Mouse (Mus musculus): ENCODE measurements around the gene Gm20388. TPM values are rescaled to one million over a fixed set of nuclear protein-coding genes. Genes with fewer than 3 reads are reported as not detected.
A peak's percentile ranks its signal among the peaks of the same experiment; 100 is the strongest.

Gm20388 gene
- polyA plus RNA-seq, 1 experiment from 2014 or later = 12.4 TPM

DNA sequence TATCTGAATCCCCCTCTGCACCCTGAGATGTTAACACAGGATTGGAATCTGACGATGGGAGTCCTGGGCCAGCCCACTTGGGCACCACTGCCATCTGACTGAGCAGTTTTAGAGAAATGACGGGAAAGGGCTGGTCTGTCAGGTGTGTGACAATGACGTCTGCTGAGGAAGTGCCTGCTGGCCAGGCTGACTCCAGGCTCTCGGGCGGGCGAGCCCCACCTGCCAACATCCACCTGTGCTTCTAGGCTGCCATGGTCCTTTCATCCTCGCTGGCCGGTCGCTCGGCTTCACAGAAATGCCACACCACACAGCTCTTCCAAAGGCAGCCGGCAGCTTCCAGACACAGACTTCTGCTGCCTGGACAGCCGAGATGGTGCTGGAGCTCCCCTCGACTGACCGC, 1689.2 kb downstream of the Gm20388 start:
- no peak overlapping the region for H3K4me2 ChIP-seq (ENCODE audit: low read length)
- no peak overlapping the region for H3K27ac ChIP-seq (ENCODE audit: low read depth, low read length)
- no peaks in the 10 kb centered on the region for H3K4me1 ChIP-seq (ENCODE audit: control insufficient read depth, insufficient read depth, low read depth, low read length)

GRCm38 (mm10) chr8:121602411-121602810, 1691.8 kb downstream of the Gm20388 start:
- H3K27ac ChIP-seq (ENCODE audit: low read depth, low read length) = no peak overlapping the region
- no peak overlapping the region for H3K4me2 ChIP-seq (ENCODE audit: low read length)
- no peaks in the 10 kb centered on the region for H3K9me3 ChIP-seq (ENCODE audit: control insufficient read depth, low read length)
- no peaks in the 10 kb centered on the region for H3K4me1 ChIP-seq (ENCODE audit: control insufficient read depth, insufficient read depth, low read depth, low read length)
- H3K9ac ChIP-seq (ENCODE audit: low read depth, low read length) = no peak overlapping the region
- 94% methylated on average over 12 of the region's 12 CpGs for WGBS
- no peaks in the 10 kb centered on the region for H3K27me3 ChIP-seq (replicated peaks; ENCODE audit: control insufficient read depth, insufficient read depth, low read length)
- no peak overlapping the region for H3K4me3 ChIP-seq (ENCODE audit: low read length)
- peaks cover 54% of the 10 kb centered on the region for H3K36me3 ChIP-seq (ENCODE audit: control insufficient read depth, insufficient read depth, low read length)
- no peak for ATAC-seq

More for the DNA sequence above, 1689.2 kb downstream of the Gm20388 start:
- H3K9me3 ChIP-seq (ENCODE audit: control insufficient read depth, low read length) = no peaks in the 10 kb centered on the region
- H3K4me3 ChIP-seq (ENCODE audit: low read length) = no peak overlapping the region
- H3K36me3 ChIP-seq (ENCODE audit: control insufficient read depth, insufficient read depth, low read length) = peaks cover 47% of the 10 kb centered on the region
- H3K9ac ChIP-seq (ENCODE audit: low read depth, low read length) = no peak overlapping the region
- 91% methylated on average over 14 of the region's 14 CpGs for WGBS
- H3K27me3 ChIP-seq (replicated peaks; ENCODE audit: control insufficient read depth, insufficient read depth, low read length) = no peaks in the 10 kb centered on the region
- ATAC-seq = no peak

GRCm38 (mm10) chr8:121602860-121603259, 1692.2 kb downstream of the Gm20388 start:
- H3K4me3 ChIP-seq (ENCODE audit: low read length) = no peak overlapping the region
- H3K4me2 ChIP-seq (ENCODE audit: low read length) = no peak overlapping the region
- peak; percentile 28 for ATAC-seq
- H3K9me3 ChIP-seq (ENCODE audit: control insufficient read depth, low read length) = no peaks in the 10 kb centered on the region
- 26% methylated on average over 3 of the region's 3 CpGs for WGBS
- H3K27ac ChIP-seq (ENCODE audit: low read depth, low read length) = no peak overlapping the region
- H3K4me1 ChIP-seq (ENCODE audit: control insufficient read depth, insufficient read depth, low read depth, low read length) = no peaks in the 10 kb centered on the region
- no peak overlapping the region for H3K9ac ChIP-seq (ENCODE audit: low read depth, low read length)
- H3K27me3 ChIP-seq (replicated peaks; ENCODE audit: control insufficient read depth, insufficient read depth, low read length) = no peaks in the 10 kb centered on the region
- peaks cover 58% of the 10 kb centered on the region for H3K36me3 ChIP-seq (ENCODE audit: control insufficient read depth, insufficient read depth, low read length)

DNA sequence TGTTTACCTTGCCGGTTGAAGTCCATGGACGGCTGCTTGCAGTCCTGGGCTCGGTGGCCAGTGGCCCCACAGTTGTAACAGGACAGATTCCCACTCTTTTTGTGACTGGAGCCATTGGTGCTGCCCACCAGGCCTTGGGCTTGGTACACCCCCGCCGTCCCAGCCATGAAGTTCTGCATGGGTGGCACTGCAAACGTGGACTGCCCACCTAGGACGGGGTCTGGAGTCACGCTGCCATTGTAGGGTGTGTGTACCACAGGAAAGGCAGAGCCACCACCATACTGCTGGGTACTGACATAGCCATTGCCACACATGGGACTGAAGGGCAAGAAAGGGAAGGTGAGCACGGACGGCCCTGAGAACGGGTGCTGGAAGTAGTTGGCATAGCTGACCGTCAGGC, 1693.2 kb downstream of the Gm20388 start:
- Histone ChIP-seq H3K9me3 (ENCODE audit: control insufficient read depth, low read length) (no peaks in the 10 kb centered on the region), H3K4me2 (ENCODE audit: low read length) (no peak overlapping the region), H3K36me3 (ENCODE audit: control insufficient read depth, insufficient read depth, low read length) (peaks cover 57% of the 10 kb centered on the region), H3K27me3 (replicated peaks; ENCODE audit: control insufficient read depth, insufficient read depth, low read length) (no peaks in the 10 kb centered on the region), H3K9ac (ENCODE audit: low read depth, low read length) (no peak overlapping the region), H3K27ac (ENCODE audit: low read depth, low read length) (no peak overlapping the region), H3K4me3 (ENCODE audit: low read length) (no peak overlapping the region), H3K4me1 (ENCODE audit: control insufficient read depth, insufficient read depth, low read depth, low read length) (no peaks in the 10 kb centered on the region)
- WGBS = 95% methylated on average over 12 of the region's 12 CpGs
- ATAC-seq = no peak

DNA sequence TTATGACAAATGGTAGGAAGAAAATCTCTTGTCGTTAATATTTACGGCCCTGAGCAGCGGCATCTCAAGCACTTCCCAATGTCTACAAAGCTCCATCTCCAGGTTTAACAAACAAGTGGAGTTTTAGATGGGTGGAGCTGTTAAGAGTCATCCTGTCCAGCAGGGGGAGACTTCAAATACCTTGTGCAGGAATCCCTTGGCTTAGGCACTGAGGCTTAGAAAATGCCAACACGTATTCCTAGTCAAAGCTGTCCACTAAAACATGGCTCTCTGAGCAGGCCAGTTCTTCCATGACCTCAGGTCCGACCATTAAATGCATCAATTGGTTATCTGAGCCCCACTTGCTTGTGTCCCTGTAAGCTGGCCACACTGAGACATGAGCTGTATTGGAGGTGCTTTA, 1697.0 kb downstream of the Gm20388 start:
- Histone ChIP-seq H3K4me2 (ENCODE audit: low read length) (no peak overlapping the region), H3K9me3 (ENCODE audit: control insufficient read depth, low read length) (no peaks in the 10 kb centered on the region), H3K27ac (ENCODE audit: low read depth, low read length) (no peak overlapping the region), H3K36me3 (ENCODE audit: control insufficient read depth, insufficient read depth, low read length) (peaks cover 41% of the 10 kb centered on the region), H3K9ac (ENCODE audit: low read depth, low read length) (no peak overlapping the region), H3K4me1 (ENCODE audit: control insufficient read depth, insufficient read depth, low read depth, low read length) (no peaks in the 10 kb centered on the region), H3K4me3 (ENCODE audit: low read length) (no peak overlapping the region), H3K27me3 (replicated peaks; ENCODE audit: control insufficient read depth, insufficient read depth, low read length) (no peaks in the 10 kb centered on the region)
- no peak for ATAC-seq
- 84% methylated on average over 5 of the region's 5 CpGs for WGBS

GRCm38 (mm10) chr8:121609251-121609650, 1698.6 kb downstream of the Gm20388 start:
- H3K27me3 ChIP-seq (replicated peaks; ENCODE audit: control insufficient read depth, insufficient read depth, low read length) = no peaks in the 10 kb centered on the region
- H3K9me3 ChIP-seq (ENCODE audit: control insufficient read depth, low read length) = no peaks in the 10 kb centered on the region
- no peak overlapping the region for H3K9ac ChIP-seq (ENCODE audit: low read depth, low read length)
- H3K4me3 ChIP-seq (ENCODE audit: low read length) = no peak overlapping the region
- no peak for ATAC-seq
- H3K4me2 ChIP-seq (ENCODE audit: low read length) = no peak overlapping the region
- H3K27ac ChIP-seq (ENCODE audit: low read depth, low read length) = no peak overlapping the region
- WGBS = 85% methylated on average over 15 of the region's 15 CpGs
- H3K36me3 ChIP-seq (ENCODE audit: control insufficient read depth, insufficient read depth, low read length) = peaks cover 34% of the 10 kb centered on the region
- 0 out of 2 replicates have a peak, but pooled peaks cover 3% of the 10 kb centered on the region for H3K4me1 ChIP-seq (ENCODE audit: control insufficient read depth, insufficient read depth, low read depth, low read length)

GRCm38 (mm10) chr8:121609916-121610315, 1699.3 kb downstream of the Gm20388 start:
- Histone ChIP-seq H3K4me2 (ENCODE audit: low read length) (no peak overlapping the region), H3K27ac (ENCODE audit: low read depth, low read length) (no peak overlapping the region), H3K9ac (ENCODE audit: low read depth, low read length) (no peak overlapping the region), H3K36me3 (ENCODE audit: control insufficient read depth, insufficient read depth, low read length) (peaks cover 27% of the 10 kb centered on the region), H3K4me3 (ENCODE audit: low read length) (no peak overlapping the region), H3K27me3 (replicated peaks; ENCODE audit: control insufficient read depth, insufficient read depth, low read length) (no peaks in the 10 kb centered on the region), H3K9me3 (ENCODE audit: control insufficient read depth, low read length) (no peaks in the 10 kb centered on the region), H3K4me1 (ENCODE audit: control insufficient read depth, insufficient read depth, low read depth, low read length) (0 out of 2 replicates have a peak, but pooled peaks cover 3% of the 10 kb centered on the region)
- no peak for ATAC-seq
- 90% methylated on average over 11 of the region's 11 CpGs for WGBS

DNA sequence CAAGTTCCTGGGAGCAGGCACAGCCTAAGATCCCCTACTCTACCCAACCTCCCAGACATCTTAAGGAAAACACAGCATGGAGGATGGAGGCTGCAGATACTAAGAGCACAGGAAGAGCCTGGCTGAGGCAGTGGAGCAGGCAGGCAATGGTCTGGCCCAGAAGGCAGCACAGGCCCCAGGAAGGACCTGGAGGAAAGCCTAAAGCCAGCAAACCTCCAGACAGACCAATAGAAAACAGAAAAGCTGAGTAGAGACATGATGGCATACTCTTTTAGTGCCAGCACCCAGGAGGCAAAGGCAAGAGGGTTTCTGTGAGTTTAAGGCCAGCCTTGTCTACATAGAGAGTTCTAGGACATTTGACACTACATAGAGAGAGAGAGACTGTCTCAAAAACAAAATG, 1702.8 kb downstream of the Gm20388 start:
- ATAC-seq = no peak
- Histone ChIP-seq H3K27ac (ENCODE audit: low read depth, low read length) (no peak overlapping the region; the same call in 1 of the 2 replicates), H3K36me3 (ENCODE audit: control insufficient read depth, insufficient read depth, low read length) (peaks cover 6% of the 10 kb centered on the region)

GRCm38 (mm10) chr8:121619401-121619995, 1708.9 kb downstream of the Gm20388 start:
- Histone ChIP-seq H3K27me3 (replicated peaks; ENCODE audit: control insufficient read depth, insufficient read depth, low read length) (no peaks in the 10 kb centered on the region), H3K9me3 (ENCODE audit: control insufficient read depth, low read length) (no peaks in the 10 kb centered on the region), H3K4me3 (ENCODE audit: low read length) (no peak overlapping the region), H3K4me2 (ENCODE audit: low read length) (no peak overlapping the region), H3K9ac (ENCODE audit: low read depth, low read length) (no peak overlapping the region), H3K36me3 (ENCODE audit: control insufficient read depth, insufficient read depth, low read length) (no peaks in the 10 kb centered on the region), H3K4me1 (ENCODE audit: control insufficient read depth, insufficient read depth, low read depth, low read length) (peaks cover 24% of the 10 kb centered on the region), H3K27ac (ENCODE audit: low read depth, low read length) (peak overlapping the region; percentile 10; the same call in 1 of the 2 replicates)
- 58% methylated on average over 7 of the region's 7 CpGs for WGBS
- peak; percentile 66 for ATAC-seq

More for the DNA sequence above, 1702.8 kb downstream of the Gm20388 start:
- Histone ChIP-seq H3K9me3 (ENCODE audit: control insufficient read depth, low read length) (no peaks in the 10 kb centered on the region), H3K4me2 (ENCODE audit: low read length) (no peak overlapping the region), H3K27me3 (replicated peaks; ENCODE audit: control insufficient read depth, insufficient read depth, low read length) (no peaks in the 10 kb centered on the region), H3K4me3 (ENCODE audit: low read length) (no peak overlapping the region), H3K4me1 (ENCODE audit: control insufficient read depth, insufficient read depth, low read depth, low read length) (0 out of 2 replicates have a peak, but pooled peaks cover 3% of the 10 kb centered on the region), H3K9ac (ENCODE audit: low read depth, low read length) (no peak overlapping the region)
